Mouse (Mus musculus) neutrophil, adult 5-6 weeks (primary cell): Measurements from ENCODE around the gene Tmem222. TPM values are rescaled to one million over a fixed set of nuclear protein-coding genes. Genes with fewer than 3 reads are reported as not detected.

Experiments used
- ATAC-seq: fragments of 151-379, 151-347 bp; 2 replicates; pipeline ENCODE4 v1.8.0; 2017; ENCODE audit warnings: mild to moderate bottlenecking, moderate TSS enrichment; ENCODE audit not compliant: insufficient number of reproducible peaks, poor library complexity, low FRiP score, severe bottlenecking; ENCODE audit errors: extremely low read depth
- total RNA-seq: library from RNA; stranded (forward); fragments of 200-1000 nt; gene quantifications from 2 replicates; pipeline ENCODE4 v1.2.3, GENCODE M21; 2017

The Tmem222 gene
- total RNA-seq, 1 experiment from 2014 or later: 17.1 TPM

- no peak for ATAC-seq
Measured at GRCm38 (mm10) chr4:133286476-133287077, 9.0 kb upstream of the Tmem222 start.

GRCm38 (mm10) chr4:133285950-133286349, 8.4 kb upstream of the Tmem222 start:
- ATAC-seq: no peak

GRCm38 (mm10) chr4:133285299-133285698, 7.7 kb upstream of the Tmem222 start:
- ATAC-seq: no peak

- no peak for ATAC-seq
Measured at GRCm38 (mm10) chr4:133282656-133283055, 5.1 kb upstream of the Tmem222 start.

- ATAC-seq: no peak
Measured at GRCm38 (mm10) chr4:133281951-133282481, 4.4 kb upstream of the Tmem222 start.

- no peak for ATAC-seq
Measured at GRCm38 (mm10) chr4:133281513-133281912, 3.9 kb upstream of the Tmem222 start.

- no peak for ATAC-seq
Measured at GRCm38 (mm10) chr4:133278482-133278881, 890 bp upstream of the Tmem222 start.

GRCm38 (mm10) chr4:133278067-133278466, 475 bp upstream of the Tmem222 start:
- ATAC-seq: no peak

GRCm38 (mm10) chr4:133270929-133271328, 6.7 kb downstream of the Tmem222 start:
- ATAC-seq: no peak

GRCm38 (mm10) chr4:133269596-133269995, 8.0 kb downstream of the Tmem222 start:
- no peak for ATAC-seq

- ATAC-seq: no peak
Measured at GRCm38 (mm10) chr4:133268931-133269330, 8.7 kb downstream of the Tmem222 start.

- ATAC-seq: no peak
Measured at GRCm38 (mm10) chr4:133266248-133266880, 11.2 kb downstream of the Tmem222 start.

GRCm38 (mm10) chr4:133265759-133266158, 11.8 kb downstream of the Tmem222 start:
- no peak for ATAC-seq

GRCm38 (mm10) chr4:133265297-133265696, 12.3 kb downstream of the Tmem222 start:
- no peak for ATAC-seq

- ATAC-seq: no peak
Measured at GRCm38 (mm10) chr4:133264559-133264958, 13.0 kb downstream of the Tmem222 start.

GRCm38 (mm10) chr4:133263756-133264155, 13.8 kb downstream of the Tmem222 start:
- no peak for ATAC-seq

- no peak for ATAC-seq
Measured at GRCm38 (mm10) chr4:133262882-133263281, 14.7 kb downstream of the Tmem222 start, which contains the start of gene Sytl1. Sytl1 (minus strand) TSS chr4:133263113.

- no peak for ATAC-seq
Measured at GRCm38 (mm10) chr4:133262375-133262765, 15.2 kb downstream of the Tmem222 start.

- ATAC-seq: no peak
Measured at GRCm38 (mm10) chr4:133261641-133262374, 15.8 kb downstream of the Tmem222 start.
